1 mouse cellular context compared by ENCODE assay signal in genomic region chrX:11839665-11840245, GRCm38 (mm10).
TF ChIP-seq lines count a peak whose summit lies in the region.

No protein-coding gene starts in this region.

TF ChIP-seq in CH12.LX, 34 proteins besides CTCF, POLR2A, EP300 and RAD21 (continued from another document):
- TF ChIP-seq RCOR1 (conservative IDR thresholded peaks at IDR 0.05; ENCODE audit: low read depth, low read length), result peak; percentile 21; the same call in 1 of the 2 replicates
- TF ChIP-seq NELFE (IDR thresholded peaks at IDR 0.05; ENCODE audit: low read depth, low read length), result no peak
- TF ChIP-seq SMC3 (IDR thresholded peaks at IDR 0.05; ENCODE audit: low read depth, low read length), result peak; percentile 19
- peak; percentile 53; the same call in 1 of the 2 replicates for TF ChIP-seq CHD2 (IDR thresholded peaks at IDR 0.05; ENCODE audit: low read length)
- no peak for TF ChIP-seq USF2 (conservative IDR thresholded peaks at IDR 0.05; ENCODE audit: low read depth, low read length)
- TF ChIP-seq GABPA (IDR thresholded peaks at IDR 0.05; ENCODE audit: insufficient replicate concordance, low read depth, low read length), result no peak
